Mouse (Mus musculus) heart, postnatal 0 days (tissue): ENCODE data around the gene Sez6l2.

Experiments
- CTCF ChIP-seq: IDR thresholded peaks from 2 replicates; pipeline ENCODE4 v1.5.1; 2016; ENCODE audit warnings: antibody characterized with exemption, control low read depth, low read depth
- EP300 ChIP-seq: IDR thresholded peaks from 2 replicates; pipeline ENCODE4 v1.6.1; 2016; ENCODE audit warnings: antibody characterized with exemption, low read depth

DNA sequence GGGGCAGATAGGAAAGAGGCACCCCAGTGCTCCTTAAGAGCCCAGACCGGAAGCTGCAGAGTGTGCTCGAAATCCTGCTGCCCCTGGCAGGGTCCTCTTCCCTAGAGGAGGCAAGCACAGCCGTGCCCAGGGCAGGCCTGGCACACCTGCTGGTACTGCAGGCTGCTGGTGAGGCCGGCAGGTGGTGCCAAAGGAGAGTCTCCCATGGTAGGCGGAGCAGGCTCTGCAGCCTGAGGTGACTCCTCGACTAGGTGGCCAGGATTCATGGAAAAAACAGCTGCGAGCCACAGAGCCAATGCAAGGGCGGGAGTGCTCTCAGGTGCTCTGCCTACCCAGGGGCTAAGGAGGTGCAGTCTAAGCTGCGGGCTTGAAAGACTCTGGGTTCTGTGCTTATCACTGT lies 36.0 kb downstream of the Sez6l2 start:
- peak; percentile 62 for TF ChIP-seq CTCF
- TF ChIP-seq EP300, result no peak
